Mouse (Mus musculus) liver, embryonic 12.5 days (tissue): ENCODE measurements around the gene Hacd2. TPM values are rescaled to one million over a fixed set of nuclear protein-coding genes. Genes with fewer than 3 reads are reported as not detected.

Source experiments
- ATAC-seq: fragments of 200-750 bp; cut with Nextera tagmentation; 2 replicates; pipeline ENCODE4 v1.8.0; 2017; ENCODE audit warnings: moderate number of reproducible peaks, mild to moderate bottlenecking, moderate library complexity
- H3K27ac ChIP-seq: fragments of 300-500 bp; sonication (generic); 2 replicates; pipeline ENCODE4 v1.5.1; 2016; ENCODE audit warnings: mild to moderate bottlenecking
- H3K27me3 ChIP-seq: fragments of 300-500 bp; sonication (generic); replicated peaks from 2 replicates; pipeline ENCODE4 v1.6.1; 2016; ENCODE audit warnings: mild to moderate bottlenecking, moderate library complexity
- H3K36me3 ChIP-seq: fragments of 300-500 bp; sonication (generic); 2 replicates; pipeline ENCODE4 v1.6.1; 2016; ENCODE audit warnings: mild to moderate bottlenecking, moderate library complexity
- H3K4me1 ChIP-seq: fragments of 300-500 bp; sonication (generic); 2 replicates; pipeline ENCODE4 v1.6.1; 2016
- H3K4me2 ChIP-seq: fragments of 300-500 bp; sonication (generic); 2 replicates; pipeline ENCODE4 v1.6.1; 2016; ENCODE audit warnings: mild to moderate bottlenecking, moderate library complexity
- H3K4me3 ChIP-seq: fragments of 300-500 bp; sonication (generic); 2 replicates; pipeline ENCODE4 v1.5.1; 2016; ENCODE audit warnings: mild to moderate bottlenecking, moderate library complexity
- H3K9ac ChIP-seq: fragments of 300-500 bp; sonication (generic); 2 replicates; pipeline ENCODE4 v1.6.1; 2016; ENCODE audit warnings: mild to moderate bottlenecking, moderate library complexity
- H3K9me3 ChIP-seq: fragments of 300-500 bp; sonication (generic); replicated peaks from 2 replicates; pipeline ENCODE4 v1.6.1; 2016; ENCODE audit warnings: mild to moderate bottlenecking, moderate library complexity
- WGBS: fragments of 180-500 bp; shearing (Covaris S2); methylation state at CpG from one replicate; pipeline ENCODE4 v1.1.7; 2016; ENCODE audit not compliant: insufficient replicate concordance; 5-methylcytosine and 5-hydroxymethylcytosine counted together
- polyA plus RNA-seq: library from polyadenylated mRNA; unstranded; fragments of >200 nt; fragmentation: Nextera tagmentation; extraction: Ambion mirVana; gene quantifications from 2 replicates; pipeline ENCODE4 v1.2.1, GENCODE M21; 2016

The Hacd2 gene
- polyA plus RNA-seq, 1 experiment from 2014 or later, result 82.9 TPM

GRCm38 (mm10) chr16:35107985-35108384 is 85.8 kb downstream of the Hacd2 start:
- H3K4me1 ChIP-seq, result 0 out of 2 replicates have a peak, but pooled peaks cover 5% of the 10 kb centered on the region
- no peak overlapping the region for H3K4me2 ChIP-seq
- H3K27ac ChIP-seq, result no peak overlapping the region
- 75% methylated on average over 6 of the region's 6 CpGs for whole genome bisulfite sequencing
- peaks cover 23% of the 10 kb centered on the region for H3K36me3 ChIP-seq
- no peak for ATAC-seq
- H3K27me3 ChIP-seq, result no peaks in the 10 kb centered on the region
- no peak overlapping the region for H3K9ac ChIP-seq
- no peaks in the 10 kb centered on the region for H3K9me3 ChIP-seq
- no peak overlapping the region for H3K4me3 ChIP-seq

GRCm38 (mm10) chr16:35109156-35109555 is 86.9 kb downstream of the Hacd2 start:
- H3K36me3 ChIP-seq, result peaks cover 17% of the 10 kb centered on the region
- H3K9me3 ChIP-seq, result no peaks in the 10 kb centered on the region
- ATAC-seq, result no peak
- H3K9ac ChIP-seq, result no peak overlapping the region
- 72% methylated on average over 8 of the region's 8 CpGs for WGBS
- H3K4me3 ChIP-seq, result no peak overlapping the region
- H3K4me1 ChIP-seq, result 0 out of 2 replicates have a peak, but pooled peaks cover 5% of the 10 kb centered on the region
- H3K4me2 ChIP-seq, result no peak overlapping the region
- H3K27me3 ChIP-seq, result no peaks in the 10 kb centered on the region
- H3K27ac ChIP-seq, result no peak overlapping the region

- Histone ChIP-seq H3K36me3 (peaks cover 12% of the 10 kb centered on the region), H3K4me1 (0 out of 2 replicates have a peak, but pooled peaks cover 5% of the 10 kb centered on the region), H3K9ac (no peak overlapping the region), H3K27ac (no peak overlapping the region), H3K4me3 (no peak overlapping the region), H3K9me3 (no peaks in the 10 kb centered on the region), H3K27me3 (no peaks in the 10 kb centered on the region), H3K4me2 (no peak overlapping the region)
- no peak for ATAC-seq
- WGBS, result 75% methylated on average over 7 of the region's 7 CpGs
These were observed 87.5 kb downstream of the Hacd2 start for GRCm38 (mm10) chr16:35109656-35110291.

- H3K4me1 ChIP-seq, result 0 out of 2 replicates have a peak, but pooled peaks cover 5% of the 10 kb centered on the region
- H3K27me3 ChIP-seq, result no peaks in the 10 kb centered on the region
- H3K4me3 ChIP-seq, result no peak overlapping the region
- no peak overlapping the region for H3K27ac ChIP-seq
- no peak overlapping the region for H3K9ac ChIP-seq
- 36% methylated on average over 10 of the region's 10 CpGs for WGBS
- no peaks in the 10 kb centered on the region for H3K9me3 ChIP-seq
- H3K36me3 ChIP-seq, result peaks cover 10% of the 10 kb centered on the region
- no peak for ATAC-seq
- no peak overlapping the region for H3K4me2 ChIP-seq
These were observed 88.3 kb downstream of the Hacd2 start for GRCm38 (mm10) chr16:35110410-35111142.

GRCm38 (mm10) chr16:35111143-35111620 is 89.0 kb downstream of the Hacd2 start:
- WGBS, result 72% methylated on average over 8 of the region's 8 CpGs
- 0 out of 2 replicates have a peak, but pooled peaks cover 5% of the 10 kb centered on the region for H3K4me1 ChIP-seq
- no peak overlapping the region for H3K27ac ChIP-seq
- H3K36me3 ChIP-seq, result peaks cover 10% of the 10 kb centered on the region
- no peaks in the 10 kb centered on the region for H3K27me3 ChIP-seq
- H3K9me3 ChIP-seq, result no peaks in the 10 kb centered on the region
- ATAC-seq, result no peak
- H3K4me2 ChIP-seq, result no peak overlapping the region
- no peak overlapping the region for H3K9ac ChIP-seq
- no peak overlapping the region for H3K4me3 ChIP-seq

GRCm38 (mm10) chr16:35113496-35113895 is 91.3 kb downstream of the Hacd2 start:
- Histone ChIP-seq H3K4me2 (no peak overlapping the region), H3K27ac (no peak overlapping the region), H3K4me3 (no peak overlapping the region), H3K9ac (no peak overlapping the region), H3K9me3 (no peaks in the 10 kb centered on the region), H3K27me3 (no peaks in the 10 kb centered on the region), H3K4me1 (0 out of 2 replicates have a peak, but pooled peaks cover 5% of the 10 kb centered on the region), H3K36me3 (no peaks in the 10 kb centered on the region)
- 72% methylated on average over 5 of the region's 5 CpGs for WGBS
- ATAC-seq, result no peak

- no peak overlapping the region for H3K4me2 ChIP-seq
- H3K9me3 ChIP-seq, result no peaks in the 10 kb centered on the region
- WGBS, result 74% methylated on average over 7 of the region's 7 CpGs
- H3K27ac ChIP-seq, result no peak overlapping the region
- no peaks in the 10 kb centered on the region for H3K4me1 ChIP-seq
- H3K36me3 ChIP-seq, result no peaks in the 10 kb centered on the region
- ATAC-seq, result no peak
- H3K27me3 ChIP-seq, result no peaks in the 10 kb centered on the region
- no peak overlapping the region for H3K9ac ChIP-seq
- H3K4me3 ChIP-seq, result no peak overlapping the region
These were observed 94.2 kb downstream of the Hacd2 start for GRCm38 (mm10) chr16:35116328-35116956.

GRCm38 (mm10) chr16:35117436-35117835 is 95.2 kb downstream of the Hacd2 start:
- Histone ChIP-seq H3K9me3 (no peaks in the 10 kb centered on the region), H3K9ac (no peak overlapping the region), H3K4me3 (no peak overlapping the region), H3K4me1 (no peaks in the 10 kb centered on the region), H3K27ac (no peak overlapping the region), H3K4me2 (no peak overlapping the region), H3K36me3 (no peaks in the 10 kb centered on the region), H3K27me3 (no peaks in the 10 kb centered on the region)
- 66% methylated on average over 7 of the region's 7 CpGs for WGBS
- no peak for ATAC-seq

GRCm38 (mm10) chr16:35120603-35121002 is 98.4 kb downstream of the Hacd2 start:
- Histone ChIP-seq H3K9me3 (no peaks in the 10 kb centered on the region), H3K27me3 (no peaks in the 10 kb centered on the region), H3K4me2 (no peak overlapping the region), H3K4me1 (no peaks in the 10 kb centered on the region), H3K27ac (no peak overlapping the region), H3K36me3 (no peaks in the 10 kb centered on the region), H3K9ac (no peak overlapping the region), H3K4me3 (no peak overlapping the region)
- WGBS, result 58% methylated on average over 4 of the region's 4 CpGs
- ATAC-seq, result no peak

GRCm38 (mm10) chr16:35127270-35127669 is 105.0 kb downstream of the Hacd2 start:
- ATAC-seq, result no peak

GRCm38 (mm10) chr16:35130172-35130571 is 107.9 kb downstream of the Hacd2 start:
- Histone ChIP-seq H3K4me2 (no peak overlapping the region), H3K9me3 (no peaks in the 10 kb centered on the region), H3K36me3 (no peaks in the 10 kb centered on the region), H3K9ac (no peak overlapping the region), H3K4me3 (no peak overlapping the region), H3K4me1 (no peaks in the 10 kb centered on the region), H3K27me3 (0 out of 2 replicates have a peak, but pooled peaks cover 4% of the 10 kb centered on the region), H3K27ac (no peak overlapping the region)
- whole genome bisulfite sequencing, result 34% methylated on average over 3 of the region's 3 CpGs
- no peak for ATAC-seq

More at GRCm38 (mm10) chr16:35127270-35127669, 105.0 kb downstream of the Hacd2 start:
- H3K27me3 ChIP-seq, result no peaks in the 10 kb centered on the region
- H3K4me1 ChIP-seq, result no peaks in the 10 kb centered on the region
- no peaks in the 10 kb centered on the region for H3K9me3 ChIP-seq
- H3K36me3 ChIP-seq, result no peaks in the 10 kb centered on the region
- no peak overlapping the region for H3K27ac ChIP-seq
- H3K9ac ChIP-seq, result no peak overlapping the region
- no peak overlapping the region for H3K4me3 ChIP-seq
- 71% methylated on average over 5 of the region's 5 CpGs for WGBS
- no peak overlapping the region for H3K4me2 ChIP-seq

GRCm38 (mm10) chr16:35139416-35139815 is 117.2 kb downstream of the Hacd2 start:
- no peak overlapping the region for H3K4me2 ChIP-seq
- WGBS, result 63% methylated on average over 6 of the region's 6 CpGs
- H3K27me3 ChIP-seq, result peaks cover 12% of the 10 kb centered on the region; the same call in 1 of the 2 replicates
- ATAC-seq, result no peak
- no peak overlapping the region for H3K4me3 ChIP-seq
- H3K9ac ChIP-seq, result no peak overlapping the region
- H3K36me3 ChIP-seq, result no peaks in the 10 kb centered on the region
- H3K27ac ChIP-seq, result no peak overlapping the region
- H3K9me3 ChIP-seq, result no peaks in the 10 kb centered on the region
- H3K4me1 ChIP-seq, result 0 out of 2 replicates have a peak, but pooled peaks cover 5% of the 10 kb centered on the region
